Mouse (Mus musculus): ENCODE measurements around the gene Ctnna2.

The Ctnna2 gene

DNA sequence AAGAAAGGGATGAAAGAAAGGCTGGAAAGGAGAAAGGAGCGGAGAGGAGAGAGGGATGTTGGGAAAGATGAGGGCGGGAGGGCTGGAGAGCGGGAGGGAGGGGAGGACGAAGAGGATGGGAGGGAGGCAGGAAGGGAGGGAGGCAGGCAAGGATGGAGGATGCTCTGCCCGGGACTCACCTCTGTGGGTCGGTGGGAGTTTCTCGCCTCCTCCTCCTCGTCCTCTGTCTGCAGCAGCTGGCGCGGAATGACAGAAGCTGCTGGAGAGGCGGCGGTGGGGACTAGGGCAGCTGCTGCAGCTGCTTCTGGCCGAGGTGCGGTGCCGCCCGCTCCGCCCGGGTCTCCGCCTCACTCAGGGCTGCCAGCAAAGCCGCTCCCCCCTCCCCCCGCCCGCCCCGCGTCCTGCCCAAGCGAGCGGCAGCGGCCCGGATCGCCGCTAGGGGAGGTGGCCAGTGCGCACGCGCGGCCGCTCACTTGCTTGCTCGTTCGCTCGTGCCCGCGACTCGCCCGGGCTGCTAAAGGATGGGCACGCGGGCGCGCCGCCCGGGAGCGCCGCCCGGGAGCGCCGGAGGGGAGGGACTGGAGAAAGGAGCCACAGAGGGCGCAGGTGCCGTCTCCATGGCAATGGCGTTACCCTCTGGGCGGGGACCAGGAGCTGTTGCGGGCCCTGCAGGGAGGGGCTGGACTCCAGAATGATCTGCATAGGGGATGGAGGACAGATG, at the start of gene Ctnna2:
Gene Ctnna2 (minus strand): TSS at position 459 of the 721 bp plus-strand sequence.
- ATAC-seq (ENCODE audit: insufficient number of reproducible peaks, low FRiP score, low TSS enrichment) = peak; percentile 94

- no peak; the same call in 1 of the 2 replicates for ATAC-seq (ENCODE audit: insufficient number of reproducible peaks, low FRiP score, low TSS enrichment)
These were observed 896 bp upstream of the Ctnna2 start for GRCm38 (mm10) chr6:77980137-77981052.

- no peak; the same call in none of the 2 replicates for ATAC-seq (ENCODE audit: insufficient number of reproducible peaks, low FRiP score, low TSS enrichment)
These were observed 841 bp downstream of the Ctnna2 start for GRCm38 (mm10) chr6:77978476-77979240.

- ATAC-seq (ENCODE audit: insufficient number of reproducible peaks, low FRiP score, low TSS enrichment) = peak; percentile 63; the same call in 1 of the 2 replicates
These were observed 8.8 kb downstream of the Ctnna2 start for GRCm38 (mm10) chr6:77970545-77971242.

DNA sequence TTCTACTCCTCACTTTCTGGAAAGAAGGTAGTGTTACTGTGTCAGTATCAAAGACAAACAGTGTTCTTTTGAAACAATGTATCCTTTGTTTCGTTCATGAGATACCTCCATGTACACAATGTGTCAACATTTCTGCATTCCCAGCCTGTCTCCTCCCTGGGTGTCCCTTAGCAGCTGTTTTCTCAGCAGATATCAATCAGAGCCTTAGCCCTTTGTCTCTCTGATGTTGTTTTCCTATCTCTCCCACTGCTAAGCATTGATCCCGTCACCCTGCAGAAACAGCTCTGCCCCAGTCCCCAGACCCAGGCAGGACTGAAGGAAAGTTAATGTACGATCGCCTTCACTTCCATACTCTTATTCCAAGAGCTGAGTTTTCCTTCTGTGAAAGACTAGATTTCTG, 9.7 kb downstream of the Ctnna2 start:
- ATAC-seq (ENCODE audit: insufficient number of reproducible peaks, low FRiP score, low TSS enrichment) = no peak

DNA sequence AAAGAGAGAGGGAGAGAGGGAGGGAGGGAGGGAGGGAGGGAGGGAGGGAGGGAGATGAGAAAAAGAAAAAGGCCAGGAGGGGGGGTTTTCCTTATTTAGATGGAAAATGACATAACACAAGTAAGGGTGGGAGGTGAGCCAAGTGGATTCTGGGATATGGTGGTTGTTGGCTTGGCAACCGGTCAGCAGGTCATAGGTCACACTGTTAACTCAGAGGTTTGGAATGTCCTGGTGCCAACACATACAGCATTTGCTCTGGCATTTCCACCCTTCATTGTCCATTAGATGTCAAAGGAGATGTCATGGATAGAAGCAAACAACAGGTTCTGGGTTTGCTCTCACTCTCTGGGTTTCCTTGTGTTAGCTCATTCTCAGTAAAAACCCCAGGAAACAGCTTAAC, 17.5 kb downstream of the Ctnna2 start:
- no peak for ATAC-seq (ENCODE audit: insufficient number of reproducible peaks, low FRiP score, low TSS enrichment)

DNA sequence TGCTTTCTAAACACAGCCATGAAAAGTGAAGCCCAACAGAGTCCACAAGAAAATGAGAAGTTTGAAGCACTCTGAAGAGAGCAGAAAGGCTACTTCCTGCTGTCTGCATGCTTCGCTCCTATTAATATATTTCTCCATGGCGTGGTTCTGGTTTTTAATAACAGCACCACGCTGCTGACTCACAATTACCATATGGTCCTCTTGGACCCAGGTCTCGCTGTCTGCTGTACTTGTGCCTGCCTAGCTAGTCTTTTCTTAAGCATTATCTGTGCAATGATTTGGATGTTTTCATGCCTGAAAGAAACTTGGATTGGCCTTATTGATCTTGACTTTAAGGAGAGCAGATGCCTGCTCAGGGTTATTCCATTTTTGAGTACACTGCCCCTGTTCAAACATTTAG, 28.2 kb downstream of the Ctnna2 start:
- peak; percentile 94 for ATAC-seq (ENCODE audit: insufficient number of reproducible peaks, low FRiP score, low TSS enrichment)

GRCm38 (mm10) chr6:77950690-77951089, 28.8 kb downstream of the Ctnna2 start:
- ATAC-seq (ENCODE audit: insufficient number of reproducible peaks, low FRiP score, low TSS enrichment) = peak; percentile 53; the same call in 1 of the 2 replicates

DNA sequence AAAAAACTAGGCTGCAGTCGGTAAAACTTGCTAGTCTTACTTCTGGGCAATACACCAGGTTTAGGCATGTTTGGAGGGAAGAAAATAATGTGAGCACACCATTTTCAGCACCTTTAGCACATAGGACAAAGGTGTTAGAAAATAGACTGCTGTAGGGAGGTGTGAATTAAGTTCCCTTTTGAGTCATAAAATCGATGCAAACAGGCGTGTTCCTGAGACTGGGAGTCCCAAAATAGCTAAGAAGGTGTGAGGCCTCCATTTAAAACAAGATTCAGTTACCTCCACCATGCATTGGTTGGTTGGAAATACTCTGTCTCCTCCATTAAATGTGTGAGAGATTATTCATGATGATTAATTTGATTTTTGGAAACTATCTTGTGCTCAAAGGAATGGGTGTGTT, 50.1 kb downstream of the Ctnna2 start:
- no peak for ATAC-seq (ENCODE audit: insufficient number of reproducible peaks, low FRiP score, low TSS enrichment)

DNA sequence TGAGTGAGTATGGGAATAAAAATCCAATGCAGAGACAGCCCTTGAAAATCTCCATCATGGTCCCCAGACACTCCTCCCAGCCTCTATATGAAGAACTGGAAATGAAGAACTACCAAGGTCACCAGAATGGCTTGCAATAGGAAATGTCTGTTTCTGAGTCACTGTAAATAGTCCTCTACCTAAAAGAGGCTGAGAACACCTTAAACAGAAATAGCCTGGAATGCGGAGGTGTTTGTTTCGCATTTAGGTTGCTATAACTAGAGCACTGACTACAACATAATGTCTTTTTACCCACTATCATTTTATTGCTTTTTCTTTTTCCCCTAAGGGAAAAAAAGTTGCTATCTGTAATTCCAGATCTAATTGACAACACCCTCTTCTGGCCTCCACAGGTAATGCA, 106.3 kb downstream of the Ctnna2 start:
- ATAC-seq (ENCODE audit: insufficient number of reproducible peaks, low FRiP score, low TSS enrichment) = no peak

- no peak for ATAC-seq (ENCODE audit: insufficient number of reproducible peaks, low FRiP score, low TSS enrichment)
These were observed 110.2 kb downstream of the Ctnna2 start for GRCm38 (mm10) chr6:77869313-77869712.

GRCm38 (mm10) chr6:77868119-77868518, 111.4 kb downstream of the Ctnna2 start:
- no peak for ATAC-seq (ENCODE audit: insufficient number of reproducible peaks, low FRiP score, low TSS enrichment)

GRCm38 (mm10) chr6:77863379-77863778, 116.1 kb downstream of the Ctnna2 start:
- no peak for ATAC-seq (ENCODE audit: insufficient number of reproducible peaks, low FRiP score, low TSS enrichment)

DNA sequence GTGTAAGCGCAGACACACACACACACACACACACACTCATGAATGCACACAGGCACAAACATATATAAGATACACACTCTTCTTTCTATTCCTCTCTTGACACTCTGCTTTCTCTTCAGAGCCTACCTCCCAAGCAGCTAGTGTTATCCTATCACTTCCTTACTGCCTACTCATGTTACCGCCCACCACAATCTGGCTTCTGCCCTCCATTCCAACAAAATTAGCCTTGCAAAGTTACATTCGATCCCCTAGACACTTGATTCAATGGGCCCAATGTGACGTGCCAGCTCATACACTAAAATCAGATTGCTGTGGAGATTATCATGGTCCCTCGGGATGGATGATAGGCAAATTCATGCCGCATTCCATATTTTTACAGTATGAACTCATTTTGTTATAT, 116.7 kb downstream of the Ctnna2 start:
- ATAC-seq (ENCODE audit: insufficient number of reproducible peaks, low FRiP score, low TSS enrichment) = no peak

DNA sequence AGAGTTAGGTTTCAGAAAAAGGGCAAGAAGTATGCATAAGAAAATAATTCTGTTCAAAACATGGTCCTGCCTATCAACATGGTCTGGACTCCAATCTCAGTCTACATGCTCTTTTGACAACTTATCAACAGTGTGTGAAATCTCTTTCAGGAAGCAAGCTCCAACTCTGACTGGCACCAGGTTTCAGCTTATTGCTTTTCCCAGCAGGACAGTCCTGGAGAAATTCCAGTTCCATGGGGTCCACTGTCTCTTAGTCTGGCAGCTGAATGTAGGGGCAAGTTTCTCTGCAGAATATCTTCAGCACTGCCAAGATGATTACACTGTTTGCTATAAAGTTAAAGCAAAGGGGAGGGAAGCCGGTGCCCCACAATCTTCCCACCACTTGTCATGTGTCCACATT, 130.1 kb downstream of the Ctnna2 start:
- peak; percentile 36; the same call in 1 of the 2 replicates for ATAC-seq (ENCODE audit: insufficient number of reproducible peaks, low FRiP score, low TSS enrichment)

DNA sequence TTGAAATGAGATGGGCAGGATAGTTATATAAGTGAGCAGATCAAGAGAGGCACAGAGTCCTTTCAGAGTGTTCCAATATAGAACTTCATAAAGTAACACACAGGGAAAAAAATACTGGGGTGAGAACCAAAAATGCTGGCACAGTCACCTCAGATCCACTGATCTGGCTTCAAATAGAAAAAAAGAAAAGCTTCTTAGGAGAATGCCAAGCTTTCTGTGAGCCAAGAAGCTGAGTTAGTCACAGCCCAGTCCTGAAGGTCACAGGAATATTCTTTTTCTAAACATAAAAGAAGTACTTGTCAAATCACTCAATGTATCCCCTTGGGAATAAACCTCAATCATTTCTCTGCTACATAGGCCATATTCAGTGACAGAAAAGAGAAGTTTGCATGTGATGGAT, 130.7 kb downstream of the Ctnna2 start:
- 0 out of 2 replicates have a peak, but pooled peaks have one; percentile 7 for ATAC-seq (ENCODE audit: insufficient number of reproducible peaks, low FRiP score, low TSS enrichment)

- no peak for ATAC-seq (ENCODE audit: insufficient number of reproducible peaks, low FRiP score, low TSS enrichment)
These were observed 131.8 kb downstream of the Ctnna2 start for GRCm38 (mm10) chr6:77847651-77848050.

GRCm38 (mm10) chr6:77839076-77839475, 140.4 kb downstream of the Ctnna2 start:
- no peak for ATAC-seq (ENCODE audit: insufficient number of reproducible peaks, low FRiP score, low TSS enrichment)

- peak; percentile 89 for ATAC-seq (ENCODE audit: insufficient number of reproducible peaks, low FRiP score, low TSS enrichment)
These were observed 140.8 kb downstream of the Ctnna2 start for GRCm38 (mm10) chr6:77838653-77839052.

DNA sequence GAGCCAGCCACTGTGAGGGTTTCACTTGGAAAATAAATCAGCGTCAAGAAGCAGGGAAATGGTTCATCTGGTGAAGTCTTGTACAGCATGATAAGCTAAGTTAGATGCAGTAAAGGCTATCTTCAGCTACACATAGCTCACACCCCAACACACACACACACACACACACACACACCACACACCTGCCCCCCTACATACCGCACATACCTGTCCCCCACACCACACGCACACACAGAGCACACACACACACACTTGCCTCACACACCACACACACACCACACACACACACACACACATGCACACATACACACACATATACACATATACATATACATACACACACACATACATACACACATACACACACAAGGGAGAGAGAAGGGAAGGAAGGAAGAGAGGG, 142.0 kb downstream of the Ctnna2 start:
- ATAC-seq (ENCODE audit: insufficient number of reproducible peaks, low FRiP score, low TSS enrichment) = no peak

Data from cerebellum, adult (tissue).